Mouse (Mus musculus) mature B cell (primary cell): Measurements from ENCODE around the gene Pyroxd2.
"Not testable (repeated sequence)": the region's sequence is repeated elsewhere in the genome, so short reads cannot be mapped to it uniquely, and the experiment has no call there.

Source experiments
- in situ Hi-C: fragments of 300-500 bp; cut with MboI; formaldehyde crosslinking; loops from 2 replicates; pipeline ENCODE4 v1.14.3; 2019

Gene Pyroxd2

GRCm38 (mm10) chr19:42752363-42752931 lies at the start of gene Pyroxd2:
Gene Pyroxd2 (minus strand): TSS chr19:42752775.
- in situ Hi-C loops, result no loop called here

- in situ Hi-C loops, result loop anchor here (10.0 kb wide), 1 partner anchor 587 kb away; the partner anchor contains the start of gene Hpse2
Measured at GRCm38 (mm10) chr19:42797866-42798265, 45.3 kb upstream of the Pyroxd2 start.

- in situ Hi-C loops, result loop anchor here (10.0 kb wide), 1 partner anchor 589 kb away; the partner anchor contains the start of gene Hpse2
Measured at GRCm38 (mm10) chr19:42795801-42796200, 43.2 kb upstream of the Pyroxd2 start.

GRCm38 (mm10) chr19:42794914-42795613 lies 42.5 kb upstream of the Pyroxd2 start:
- in situ Hi-C loops, result loop anchor here (10.0 kb wide), 1 partner anchor 590 kb away; the partner anchor contains the start of gene Hpse2

- in situ Hi-C loops, result no loop called here
Measured at GRCm38 (mm10) chr19:42788311-42788710, 35.7 kb upstream of the Pyroxd2 start.

GRCm38 (mm10) chr19:42785562-42786220 lies 33.1 kb upstream of the Pyroxd2 start:
- in situ Hi-C loops, result no loop called here

GRCm38 (mm10) chr19:42785129-42785528 lies 32.6 kb upstream of the Pyroxd2 start:
- in situ Hi-C loops, result no loop called here

GRCm38 (mm10) chr19:42780156-42780538 lies 27.6 kb upstream of the Pyroxd2 start:
- in situ Hi-C loops, result not testable (repeated sequence)

GRCm38 (mm10) chr19:42779531-42780155 lies 27.1 kb upstream of the Pyroxd2 start, which contains the start of gene Hps1:
Gene Hps1 (minus strand): TSS chr19:42779978.
- in situ Hi-C loops, result no loop called here

- in situ Hi-C loops, result no loop called here
Measured at GRCm38 (mm10) chr19:42777801-42778200, 25.2 kb upstream of the Pyroxd2 start.

GRCm38 (mm10) chr19:42776813-42777212 lies 24.2 kb upstream of the Pyroxd2 start:
- in situ Hi-C loops, result no loop called here

- in situ Hi-C loops, result no loop called here
Measured at GRCm38 (mm10) chr19:42770141-42770872, 17.7 kb upstream of the Pyroxd2 start.

GRCm38 (mm10) chr19:42769648-42770047 lies 17.1 kb upstream of the Pyroxd2 start:
- in situ Hi-C loops, result no loop called here

- in situ Hi-C loops, result no loop called here
Measured at GRCm38 (mm10) chr19:42767361-42767760, 14.8 kb upstream of the Pyroxd2 start.

- in situ Hi-C loops, result no loop called here
Measured at GRCm38 (mm10) chr19:42764398-42764797, 11.8 kb upstream of the Pyroxd2 start.

- in situ Hi-C loops, result no loop called here
Measured at GRCm38 (mm10) chr19:42756671-42757070, 4.1 kb upstream of the Pyroxd2 start.

GRCm38 (mm10) chr19:42755148-42755870 lies 2.7 kb upstream of the Pyroxd2 start:
- in situ Hi-C loops, result no loop called here

- in situ Hi-C loops, result no loop called here
Measured at GRCm38 (mm10) chr19:42753141-42753917, 754 bp upstream of the Pyroxd2 start.

- in situ Hi-C loops, result no loop called here
Measured at GRCm38 (mm10) chr19:42750196-42750595, 2.4 kb downstream of the Pyroxd2 start.

GRCm38 (mm10) chr19:42746702-42747101 lies 5.9 kb downstream of the Pyroxd2 start:
- in situ Hi-C loops, result no loop called here
